Mouse (Mus musculus) urinary bladder, postnatal 0 days (tissue): Measurements from ENCODE around the gene Gm8246. TPM values are rescaled to one million over a fixed set of nuclear protein-coding genes. Genes with fewer than 3 reads are reported as not detected.

Experiments used
- polyA plus RNA-seq: library from polyadenylated mRNA; unstranded; fragments of >200 nt; fragmentation: Nextera tagmentation; extraction: Ambion mirVana; gene quantifications from 2 replicates; pipeline ENCODE4 v1.2.1, GENCODE M21; 2015

Gm8246 gene
- not detected in 2 replicates for polyA plus RNA-seq

GRCm38 (mm10) chr14:5477730-5478129 is at the start of gene Gm8246:
Gene Gm8246 (minus strand): TSS chr14:5477830.

GRCm38 (mm10) chr14:5501374-5501773 is 23.7 kb upstream of the Gm8246 start, which contains the start of gene Gm3488:
Gene Gm3488 (plus strand): TSS chr14:5501674.

GRCm38 (mm10) chr14:5483907-5484306 is 6.3 kb upstream of the Gm8246 start, which contains the start of gene Gm3187:
Gene Gm3187 (plus strand): TSS chr14:5484207.

DNA sequence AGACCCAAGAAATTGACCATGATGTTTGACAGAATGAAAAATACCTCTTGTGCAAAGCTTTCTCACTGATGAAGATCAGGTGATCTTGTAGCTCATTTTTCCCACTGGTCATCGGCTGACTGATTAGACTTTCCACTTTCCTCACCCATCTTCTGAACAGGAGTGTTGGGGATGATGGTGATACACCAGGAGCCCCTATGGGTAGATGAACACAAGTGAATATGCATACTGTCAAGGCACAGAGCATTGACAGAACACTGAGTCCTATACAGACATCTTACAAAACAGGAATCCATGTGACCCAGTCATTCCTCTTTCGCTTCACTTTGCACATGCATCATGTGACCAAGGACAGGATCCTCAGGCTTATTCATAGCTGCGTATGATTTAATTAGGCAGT is 22.3 kb downstream of the Gm8246 start, which contains the start of gene Gm3194:
Gm3194 (minus strand) TSS at position 101 of the 400 bp plus-strand sequence.

Other genes starting within 250 kb of the Gm8246 start
- not detected in 2 replicates for gene Gm3526, start 217.2 kb downstream of the Gm8246 start, polyA plus RNA-seq
- gene Gm3542, start 142.9 kb downstream of the Gm8246 start, polyA plus RNA-seq, result not detected in 2 replicates
- gene Gm3500, start 88.8 kb downstream of the Gm8246 start, polyA plus RNA-seq, result not detected in 2 replicates
- 0.22 and 0.30 TPM in 2 replicates for gene Gm3194, start 22.4 kb downstream of the Gm8246 start, polyA plus RNA-seq
- not detected in 2 replicates for gene Gm3187, start 6.4 kb upstream of the Gm8246 start, polyA plus RNA-seq
- 0.15 and 0.72 TPM in 2 replicates for gene Gm3488, start 23.8 kb upstream of the Gm8246 start, polyA plus RNA-seq
- not detected in 2 replicates for gene Gm3532, start 60.7 kb upstream of the Gm8246 start, polyA plus RNA-seq
- not detected in 2 replicates for gene Gm8265, start 155.2 kb upstream of the Gm8246 start, polyA plus RNA-seq
- not detected in 2 replicates for gene Gm9603, start 209.6 kb upstream of the Gm8246 start, polyA plus RNA-seq